Mouse (Mus musculus) megakaryocyte progenitor cell, adult 5-6 weeks (primary cell): Measurements from ENCODE around the gene Junb. TPM values are rescaled to one million over a fixed set of nuclear protein-coding genes. Genes with fewer than 3 reads are reported as not detected.

ENCODE experiments used
- ATAC-seq: replicated peaks from 2 replicates; pipeline ENCODE4 v1.8.0; 2016; ENCODE audit warnings: mild to moderate bottlenecking, moderate TSS enrichment, inconsistent platforms; ENCODE audit not compliant: poor library complexity
- total RNA-seq, 2 experiments: library from RNA; stranded (forward) in 1 of 2; stranded (reverse) in 1 of 2; fragments of 157-497, 149-512 nt in 1 of 2; fragments of 200-1000 nt in 1 of 2; gene quantifications; 2 replicates each; pipeline versions ENCODE4 v1.2.3 to v1.2.4; 2015 to 2017

Junb gene
- total RNA-seq (2015) (14.7 and 26.1 TPM in 2 replicates), total RNA-seq (2017) (38.9 and 57.5 TPM in 2 replicates)

DNA sequence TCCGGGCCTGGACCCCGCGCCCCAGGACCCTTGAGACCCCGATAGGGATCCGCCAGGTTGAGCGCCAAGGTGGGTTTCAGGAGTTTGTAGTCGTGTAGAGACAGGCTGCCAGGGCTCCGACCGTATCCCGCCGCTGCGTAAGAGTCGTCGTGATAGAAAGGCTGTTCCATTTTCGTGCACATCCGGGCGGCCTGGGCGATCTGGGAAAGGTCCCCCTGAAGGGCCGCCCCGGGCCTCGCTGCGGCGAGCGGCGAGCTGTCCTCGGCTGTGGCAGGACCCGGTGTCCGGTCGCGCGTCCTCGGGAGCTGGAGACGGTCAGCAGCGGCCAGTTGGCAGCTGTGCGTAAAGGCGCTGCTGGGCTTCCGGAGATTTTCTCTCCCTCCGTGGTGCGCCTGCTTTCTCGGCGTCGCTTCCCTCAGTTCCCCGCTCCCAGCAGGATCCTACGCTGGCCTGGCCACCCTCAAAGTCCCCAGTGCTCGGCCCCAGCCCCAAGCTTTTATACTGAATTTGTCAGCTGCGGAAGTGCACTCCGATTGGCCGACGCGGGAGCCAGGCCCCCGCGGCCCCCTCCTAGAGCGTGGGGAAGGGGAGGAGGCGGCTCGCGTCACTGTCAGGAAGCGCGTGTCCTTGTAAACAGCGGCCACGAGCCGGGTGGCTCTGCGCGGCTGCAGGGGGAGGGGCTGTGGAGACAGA is at the start of gene Junb:
TSS of gene Junb (minus strand) at position 471 of the 693 bp plus-strand sequence.
- peak; percentile 35 for ATAC-seq

DNA sequence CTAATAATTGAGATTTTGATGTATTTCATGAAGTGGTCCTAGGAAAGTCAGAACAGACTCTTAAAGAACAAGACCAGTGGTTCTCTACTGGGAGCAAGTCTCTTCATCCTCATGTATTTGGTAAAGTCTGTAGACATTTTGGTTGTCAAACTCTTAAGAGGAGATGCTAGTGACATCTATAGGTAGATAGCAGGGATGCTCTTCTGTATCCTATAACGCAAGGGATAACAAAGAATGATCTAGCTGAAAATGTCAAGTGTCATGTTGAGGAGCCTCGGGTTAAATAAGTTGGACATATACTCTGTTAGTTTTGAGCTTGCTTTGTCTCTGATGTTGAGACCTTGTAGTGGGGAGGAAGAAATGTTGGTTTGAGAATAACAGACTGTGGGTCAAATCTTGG is 49.4 kb upstream of the Junb start:
- ATAC-seq, result no peak

DNA sequence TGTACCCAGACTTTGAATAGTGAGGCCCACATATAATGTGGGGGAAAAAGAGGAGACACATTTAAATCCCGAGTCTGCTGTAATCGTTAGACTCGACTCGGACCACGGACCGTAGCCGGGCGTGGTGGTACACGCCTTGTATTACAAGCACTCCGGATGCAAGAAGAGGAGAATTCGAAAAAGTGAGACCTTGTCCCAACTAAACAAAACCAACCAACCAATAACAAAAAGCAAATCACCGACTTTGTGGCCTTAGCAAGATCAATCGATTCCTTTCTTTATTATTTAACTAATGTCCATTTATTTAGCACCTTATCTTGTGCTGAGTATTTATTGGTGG is 49.0 kb upstream of the Junb start:
- ATAC-seq, result no peak

DNA sequence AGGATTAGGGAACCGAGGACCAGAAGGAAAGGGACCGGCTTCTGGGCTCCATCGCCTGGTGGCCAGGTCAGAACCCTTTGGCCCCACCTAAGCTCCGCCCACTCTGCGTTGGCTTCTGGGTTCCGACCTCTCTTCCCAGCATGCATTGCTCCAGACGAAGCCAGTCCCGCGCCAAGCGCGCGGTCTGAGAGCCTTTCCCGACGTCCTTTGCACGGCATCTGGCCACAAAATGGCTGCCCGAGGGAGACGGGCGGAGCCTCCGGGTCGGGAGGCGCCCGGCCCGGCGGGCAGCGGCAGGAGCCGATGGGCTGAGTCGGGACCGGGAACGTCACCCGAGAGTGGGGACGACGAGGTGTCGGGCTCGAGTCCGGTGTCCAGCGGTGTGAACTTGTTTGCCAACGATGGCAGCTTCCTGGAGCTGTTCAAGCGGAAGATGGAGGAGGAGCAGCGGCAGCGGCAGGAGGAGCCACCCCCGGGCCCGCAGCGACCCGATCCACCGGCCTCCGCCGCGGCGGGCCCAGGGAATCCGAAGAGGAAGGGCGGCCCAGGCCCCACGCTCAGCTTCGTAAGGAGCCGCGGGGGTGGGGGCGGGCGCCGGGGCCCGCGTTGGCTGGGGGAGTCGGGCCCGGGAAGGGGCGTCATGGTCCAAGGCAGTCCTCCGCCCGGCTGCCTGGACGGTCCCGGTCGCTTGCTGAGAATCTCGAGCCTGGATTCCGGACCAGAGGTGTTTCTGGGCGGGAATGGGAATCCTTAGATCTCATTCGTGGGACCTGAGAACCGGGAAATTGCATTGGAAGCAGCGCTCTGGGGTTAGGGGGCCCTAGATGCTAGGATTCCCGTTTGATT is 48.4 kb upstream of the Junb start, which contains the start of gene Trir:
TSS of gene Trir (plus strand) at position 154 of the 846 bp plus-strand sequence.
- peak; percentile 84 for ATAC-seq

DNA sequence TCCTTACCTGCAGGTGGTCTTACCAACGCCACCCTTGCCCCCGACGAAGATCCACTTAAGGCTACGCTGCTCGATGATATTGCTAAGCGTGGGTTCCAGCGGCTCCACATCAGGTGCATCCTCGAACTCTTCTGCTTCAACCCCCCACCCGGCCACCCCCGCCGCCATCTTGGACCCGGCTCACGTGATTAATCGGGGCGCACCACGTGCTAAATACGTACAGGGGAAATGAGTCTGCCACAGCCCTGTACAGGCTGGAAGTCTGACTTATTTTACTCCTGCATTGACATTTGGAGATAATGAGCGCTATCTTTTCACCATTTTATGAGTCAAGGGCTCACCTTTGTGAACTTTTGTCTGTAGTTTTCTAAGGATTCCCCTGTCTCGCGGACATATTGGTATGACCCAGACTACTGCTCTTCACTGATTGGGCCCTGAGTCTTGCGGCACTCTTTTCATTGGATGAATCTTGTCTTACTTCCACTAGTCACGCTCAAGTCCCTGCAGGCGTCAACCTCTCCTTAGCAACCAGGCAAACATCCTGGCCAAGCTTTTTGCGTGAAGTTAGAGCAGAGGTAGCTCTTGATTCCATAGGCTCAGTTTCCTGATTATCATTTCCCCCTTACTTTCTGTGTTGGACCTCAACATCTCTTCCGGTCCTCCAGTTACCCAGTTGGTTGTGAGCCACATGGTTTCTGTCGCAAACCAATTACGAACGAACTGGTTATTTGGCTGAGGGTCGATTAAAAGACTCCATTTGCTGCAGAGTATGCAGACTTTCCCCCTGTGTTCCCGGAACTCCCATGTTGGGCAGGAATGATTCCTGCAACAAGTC is 46.8 kb upstream of the Junb start, which contains the start of gene Asna1:
TSS of gene Asna1 (minus strand) at position 184 of the 835 bp plus-strand sequence.
- peak; percentile 87 for ATAC-seq

DNA sequence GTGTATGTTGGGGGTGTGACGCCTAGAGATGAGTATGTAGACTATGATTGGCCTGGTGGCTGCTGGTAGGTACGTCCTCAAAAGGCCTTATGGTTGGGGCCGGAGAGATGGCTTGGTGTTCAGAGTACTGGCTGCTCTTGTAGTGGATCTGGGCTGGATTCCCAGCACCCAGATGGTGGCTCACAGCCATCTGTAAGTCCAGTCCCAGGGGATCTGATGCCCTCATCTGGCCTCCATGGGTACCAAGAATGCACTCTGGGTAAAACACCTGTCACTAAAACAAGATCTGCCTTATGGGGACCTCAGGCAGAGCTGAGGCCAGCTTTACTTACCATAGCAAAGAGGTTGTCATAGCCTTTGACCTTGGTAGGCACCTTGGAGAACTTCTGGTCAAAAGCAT is 45.3 kb upstream of the Junb start:
- no peak for ATAC-seq

DNA sequence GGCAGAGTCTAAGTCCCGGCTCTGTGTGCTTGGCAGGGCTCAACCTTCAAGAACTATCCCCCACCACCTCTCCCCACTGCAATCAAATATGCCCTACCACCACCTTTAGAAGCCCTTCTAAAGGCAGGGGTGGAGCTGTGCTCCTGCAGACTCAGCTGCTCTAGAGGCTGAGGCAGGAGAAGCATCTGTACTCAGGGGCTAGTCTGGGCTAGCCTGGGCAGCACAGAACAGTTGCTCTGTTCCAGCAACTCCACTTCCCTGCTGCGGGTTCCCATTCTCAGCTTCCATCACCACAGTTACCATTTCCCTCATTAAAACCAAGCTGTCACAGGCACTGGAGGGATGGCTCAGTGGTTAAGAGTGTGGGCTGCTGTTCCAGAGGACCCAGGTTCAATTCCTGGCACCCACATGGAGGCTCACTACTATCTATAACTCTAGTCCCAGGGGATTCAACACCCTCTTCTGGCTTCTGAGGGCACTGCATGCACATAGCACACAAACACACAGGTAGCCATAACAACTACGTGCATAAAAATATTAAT is 43.1 kb upstream of the Junb start:
- no peak for ATAC-seq

DNA sequence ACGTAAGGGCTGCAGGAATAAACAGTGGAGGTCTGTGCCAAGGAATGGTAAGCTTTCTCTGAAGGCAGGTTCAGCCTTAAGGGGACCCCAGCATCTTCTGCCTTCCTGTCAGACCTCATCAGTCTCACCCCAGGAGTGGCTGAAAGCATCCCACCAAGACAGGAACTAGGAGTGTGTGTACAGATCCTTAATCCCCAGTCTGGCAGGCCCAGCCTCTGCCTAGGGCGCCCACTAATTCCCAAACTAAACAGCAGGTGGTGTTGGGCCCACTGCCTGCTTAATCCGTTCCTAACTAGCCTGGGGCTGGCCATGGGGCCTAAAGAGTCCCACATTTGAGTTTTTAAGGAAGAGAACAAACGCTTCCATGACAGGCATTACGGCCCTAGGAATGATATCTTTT is 38.7 kb upstream of the Junb start:
- no peak for ATAC-seq

DNA sequence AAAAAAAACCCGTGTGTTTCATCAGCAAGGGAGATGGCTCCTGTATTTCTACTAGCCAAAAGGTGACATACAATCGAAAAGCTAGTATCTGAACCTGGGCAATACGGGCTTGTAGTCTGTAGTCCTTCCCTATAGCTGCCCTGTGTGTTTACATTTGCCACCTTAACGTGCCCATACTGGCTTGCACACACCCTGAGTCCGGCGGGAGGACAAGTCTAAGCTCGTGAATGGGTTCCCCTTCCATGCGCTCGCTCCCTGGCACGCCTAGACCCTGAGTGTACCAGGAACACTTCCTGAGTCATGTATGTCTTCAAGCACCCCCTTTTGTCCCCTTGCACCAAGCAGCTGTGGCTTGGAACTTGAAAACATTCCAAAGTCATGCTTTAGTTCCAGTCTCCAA is 38.2 kb upstream of the Junb start:
- ATAC-seq, result no peak

DNA sequence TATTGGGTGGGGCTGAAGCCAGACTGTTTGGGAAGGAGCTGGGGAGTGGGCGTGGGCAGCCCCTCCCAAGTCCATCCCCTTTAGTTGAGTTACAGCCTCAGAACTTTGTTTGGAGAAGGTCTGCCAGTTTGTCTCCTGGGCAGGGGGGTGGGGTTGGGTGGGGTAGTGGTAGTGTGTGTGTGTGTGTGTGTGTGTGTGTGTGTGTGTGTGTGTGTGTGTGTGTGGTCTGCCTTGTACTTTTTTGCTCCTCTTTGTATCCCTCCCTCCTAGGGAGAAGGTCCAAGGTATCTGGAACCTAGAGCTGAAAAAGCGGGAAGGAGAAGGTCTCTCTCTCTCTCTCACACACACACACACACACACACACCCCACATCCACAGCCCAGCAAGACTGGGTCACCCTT is 35.9 kb upstream of the Junb start, which contains the start of gene Best2:
TSS of gene Best2 (minus strand) at position 101 of the 400 bp plus-strand sequence.
- ATAC-seq, result no peak

DNA sequence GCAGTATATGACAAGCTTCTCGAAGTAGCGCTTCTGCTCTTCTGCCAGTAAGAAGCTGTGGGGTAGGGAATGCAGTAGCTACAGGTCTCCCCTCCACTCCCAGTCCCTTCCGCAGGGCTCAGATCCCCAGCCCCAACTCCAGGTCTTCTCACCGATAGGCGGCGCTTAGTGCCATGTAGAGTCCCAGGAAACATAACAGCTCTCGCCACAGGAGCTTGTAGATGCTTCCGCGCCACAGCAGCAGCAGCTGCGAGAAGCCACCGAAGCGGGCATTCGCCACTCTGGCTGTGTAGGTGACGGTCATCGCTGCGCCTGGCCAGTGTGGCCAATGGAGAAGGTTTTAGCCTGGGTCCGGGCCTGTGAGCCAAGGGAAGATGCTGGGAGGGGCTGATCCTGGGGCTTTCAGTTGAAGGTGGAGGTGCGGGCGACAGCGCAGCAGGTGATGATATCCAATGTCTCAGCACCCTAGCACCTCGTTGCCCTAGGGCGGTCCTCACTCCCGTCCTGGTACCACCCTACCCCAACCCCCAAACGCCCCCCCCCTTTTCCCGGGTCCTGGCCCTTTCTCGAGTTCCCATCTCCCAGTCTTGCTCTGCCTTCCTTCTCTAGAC is 34.8 kb upstream of the Junb start:
- ATAC-seq, result peak; percentile 98

DNA sequence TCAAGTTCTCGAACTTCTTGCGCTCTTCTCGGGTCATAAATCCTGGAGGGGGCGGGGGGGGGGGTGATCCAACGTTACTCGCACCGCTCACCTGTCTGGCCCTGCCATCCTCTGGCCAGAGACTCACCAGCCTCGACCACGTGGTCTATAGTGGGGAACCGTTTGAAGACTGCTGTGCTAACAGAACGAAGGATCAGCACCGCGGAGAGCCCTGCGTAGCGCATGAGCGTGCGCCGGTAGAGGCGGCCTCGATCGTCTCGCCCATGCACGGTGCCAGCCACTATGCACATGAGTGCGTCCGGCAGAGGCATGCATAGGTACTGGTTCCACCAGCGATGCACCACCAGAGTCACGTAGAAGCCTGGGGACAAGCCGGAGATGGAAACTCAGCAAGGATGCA is 32.7 kb upstream of the Junb start:
- peak; percentile 49 for ATAC-seq

DNA sequence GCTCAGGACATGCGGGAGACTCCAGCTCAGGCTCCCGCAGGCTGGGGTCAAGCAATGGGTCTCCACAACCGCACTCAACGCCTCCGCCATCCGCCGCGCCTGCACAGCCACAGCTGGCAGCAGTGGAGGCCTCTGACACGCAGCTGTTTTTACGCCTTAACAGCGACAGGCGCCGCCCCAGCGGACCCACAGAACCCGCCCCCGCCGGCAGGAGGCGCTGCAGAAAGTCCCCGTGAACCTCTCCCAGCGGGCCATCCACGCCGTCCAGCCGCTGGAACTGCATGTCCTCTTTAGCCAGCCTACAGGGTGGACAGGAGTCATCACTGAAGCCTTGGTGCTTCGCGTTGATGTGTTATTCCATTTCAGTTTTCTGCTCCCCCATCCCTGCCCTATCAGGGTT is 29.2 kb upstream of the Junb start:
- ATAC-seq, result peak; percentile 80

DNA sequence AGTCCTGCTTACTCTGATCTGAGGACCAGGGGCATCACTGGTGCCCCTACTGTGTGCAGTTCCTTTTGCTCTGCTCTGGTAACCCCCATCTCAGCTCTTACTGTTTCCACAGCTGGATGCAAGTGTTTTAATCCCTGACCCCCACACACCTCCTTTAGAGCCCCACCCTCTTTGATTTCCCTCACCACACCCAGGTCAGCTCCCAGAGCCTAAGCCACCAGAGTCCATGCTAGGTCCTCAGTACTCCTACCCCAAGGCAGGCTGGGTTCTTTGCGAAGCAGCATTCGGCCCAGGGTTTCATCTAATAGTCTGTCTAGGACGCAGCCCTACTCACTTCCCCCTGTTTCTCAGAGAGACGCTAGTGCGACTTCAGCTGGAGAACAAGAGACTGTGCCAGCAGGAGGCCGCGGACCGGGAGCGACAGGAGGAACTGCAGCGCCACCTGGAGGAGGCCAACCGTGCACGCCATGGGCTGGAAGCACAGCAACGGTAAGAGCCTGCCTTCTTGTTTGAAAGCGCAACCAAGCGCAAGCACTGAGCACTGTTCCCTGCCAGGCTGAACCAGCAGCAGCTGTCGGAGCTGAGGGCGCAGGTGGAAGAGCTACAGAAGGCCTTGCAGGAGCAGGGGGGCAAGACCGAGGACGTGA is 19.3 kb upstream of the Junb start:
- peak; percentile 100 for ATAC-seq

DNA sequence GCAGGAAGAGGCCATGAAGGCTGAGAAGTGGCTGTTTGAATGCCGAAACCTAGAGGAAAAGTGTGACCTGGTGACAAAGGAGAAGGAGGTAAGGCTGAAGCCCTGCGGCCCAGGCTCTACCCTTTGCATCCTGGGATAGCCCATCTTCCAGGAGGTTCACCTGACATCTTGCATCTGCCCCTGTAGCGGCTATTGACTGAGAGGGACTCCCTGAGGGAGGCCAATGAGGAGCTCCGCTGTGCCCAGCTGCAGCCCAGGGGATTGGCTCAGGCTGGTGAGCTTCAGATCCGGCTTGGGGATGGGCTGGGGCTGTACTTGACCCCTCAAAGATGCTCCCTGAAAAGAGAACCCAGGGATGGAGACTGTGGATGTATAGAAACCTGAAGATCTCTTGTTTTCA is 18.5 kb upstream of the Junb start:
- ATAC-seq, result no peak

DNA sequence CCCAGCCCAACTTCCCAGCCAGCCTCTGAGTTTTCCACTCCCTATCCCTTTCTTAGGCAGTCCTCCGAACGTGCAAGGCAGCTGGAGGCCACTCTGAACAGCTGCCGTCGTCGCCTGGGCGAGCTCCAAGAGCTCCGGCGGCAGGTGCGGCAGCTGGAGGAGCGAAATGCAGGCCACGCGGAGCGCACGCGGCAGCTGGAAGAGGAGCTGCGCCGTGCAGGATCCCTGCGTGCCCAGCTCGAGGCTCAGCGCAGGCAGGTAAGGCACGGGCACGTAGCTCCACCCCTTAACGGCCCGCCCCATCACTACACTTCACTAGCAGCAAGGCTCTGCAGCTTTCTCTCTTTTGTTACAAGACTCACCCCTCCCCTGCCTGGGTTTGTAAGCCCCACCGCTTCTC is 17.2 kb upstream of the Junb start:
- ATAC-seq, result no peak

DNA sequence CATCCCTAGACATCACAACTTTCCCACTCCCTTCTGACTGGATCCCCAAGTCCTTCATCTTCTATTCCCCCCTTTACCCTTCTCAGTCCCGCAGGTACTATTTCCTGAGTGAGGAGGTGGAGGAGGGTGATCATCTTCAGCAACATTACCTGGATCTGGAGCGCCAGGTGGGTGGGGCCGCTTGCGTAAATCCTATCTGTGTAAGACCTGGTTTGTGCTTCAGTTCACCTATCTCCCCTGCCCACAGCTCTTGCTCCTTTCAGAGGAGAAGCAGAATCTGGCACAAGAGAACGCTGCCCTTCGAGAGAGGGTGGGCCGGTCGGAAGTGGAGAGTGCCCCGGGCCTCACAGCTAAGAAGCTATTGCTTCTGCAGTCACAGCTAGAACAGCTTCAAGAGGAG is 15.9 kb upstream of the Junb start:
- ATAC-seq, result no peak

DNA sequence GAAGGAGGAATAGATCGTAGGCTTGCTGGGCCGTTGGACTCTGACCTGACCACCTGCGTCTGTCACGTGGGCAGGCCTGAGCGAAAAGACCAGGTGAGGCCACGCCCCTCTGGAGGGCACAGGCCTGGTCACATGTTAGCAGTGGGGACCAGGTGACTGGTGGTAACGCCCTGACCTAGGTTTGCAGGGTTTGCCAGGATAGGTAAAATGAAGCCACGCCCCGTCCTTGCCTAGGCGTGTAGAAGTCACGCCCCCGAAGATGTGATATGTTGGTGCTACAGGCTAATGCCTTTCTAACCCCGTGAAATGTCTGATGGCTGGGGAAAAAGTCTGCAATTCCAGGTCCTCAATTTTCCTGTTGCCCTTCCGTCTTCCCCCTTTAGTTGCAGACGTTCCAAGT is 12.3 kb upstream of the Junb start:
- ATAC-seq, result peak; percentile 15

DNA sequence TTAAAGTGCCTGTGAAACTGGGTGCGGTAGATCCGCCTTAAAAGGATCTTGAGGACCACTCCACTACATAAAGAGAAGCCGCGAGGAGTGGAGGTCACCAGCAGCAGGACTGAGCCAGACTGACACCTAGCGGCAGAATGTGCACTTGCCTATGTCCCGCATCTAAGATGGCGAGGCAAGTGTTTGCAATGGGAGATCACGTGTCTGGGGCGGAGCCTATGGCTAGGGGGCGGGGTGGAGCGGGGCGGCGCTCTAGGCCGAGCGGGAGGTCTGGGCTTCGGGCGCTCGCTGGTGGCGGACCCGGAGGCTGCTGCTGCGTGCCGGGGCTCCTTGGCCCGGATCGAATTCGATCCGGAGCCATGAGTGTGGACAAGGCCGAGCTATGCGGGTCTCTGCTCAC is 11.8 kb upstream of the Junb start, which contains the start of gene Hook2:
TSS of gene Hook2 (plus strand) at position 255 of the 400 bp plus-strand sequence.
- peak; percentile 76 for ATAC-seq

DNA sequence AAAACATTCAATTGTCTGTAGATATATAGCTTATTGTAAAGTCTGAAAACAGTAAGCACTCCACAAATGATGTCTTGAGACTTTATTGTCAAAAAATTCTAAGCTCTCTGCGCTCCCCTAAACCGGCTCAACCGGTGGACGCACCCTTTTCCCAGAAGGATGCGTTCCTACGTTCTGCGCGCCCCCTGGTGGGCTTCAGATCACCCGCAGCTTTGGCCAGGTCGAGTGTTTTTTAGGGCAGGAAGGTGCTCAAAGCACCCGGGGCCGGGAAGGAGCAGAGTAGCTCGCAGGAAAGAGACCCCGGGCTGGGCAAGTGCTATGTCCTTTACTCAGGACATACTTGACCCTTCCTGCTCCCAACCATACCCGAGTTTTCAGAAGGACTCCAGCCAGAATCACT is 11.3 kb upstream of the Junb start:
- peak; percentile 55 for ATAC-seq
